Mouse (Mus musculus) heart, embryonic 14.5 days (tissue): ENCODE results near the gene Phf14. TPM values are rescaled to one million over a fixed set of nuclear protein-coding genes. Genes with fewer than 3 reads are reported as not detected.

Experiments used
- ATAC-seq: fragments of 200-750 bp; cut with Nextera tagmentation; 2 replicates; pipeline ENCODE4 v1.8.0; 2017; ENCODE audit warnings: low read depth, moderate TSS enrichment; ENCODE audit not compliant: insufficient number of reproducible peaks, insufficient read depth, low FRiP score
- H3K27ac ChIP-seq, 2 experiments: fragments of 200-500 bp in 1 of 2; fragments of 300-500 bp in 1 of 2; sonication (generic) in 1 of 2; replicated peaks in 1 of 2; 2 replicates each; pipeline ENCODE4 v1.5.1; 2012 to 2014; ENCODE audit warnings: low read depth in 2 of 2, low read length in 2 of 2, control low read depth in 1 of 2, mild to moderate bottlenecking in 1 of 2, mixed read lengths in 1 of 2; ENCODE audit not compliant: control insufficient read depth in 1 of 2, insufficient read depth in 1 of 2
- H3K27me3 ChIP-seq: fragments of 300-500 bp; sonication (generic); 2 replicates; pipeline ENCODE4 v1.6.1; 2014; ENCODE audit warnings: mild to moderate bottlenecking, low read length, control low read depth; ENCODE audit not compliant: control insufficient read depth, insufficient read depth
- H3K36me3 ChIP-seq: fragments of 300-500 bp; sonication (generic); 2 replicates; pipeline ENCODE4 v1.6.1; 2014; ENCODE audit warnings: mild to moderate bottlenecking, control low read depth, low read length, mixed read lengths; ENCODE audit not compliant: control insufficient read depth, insufficient read depth
- H3K4me1 ChIP-seq, 2 experiments: fragments of 200-500 bp in 1 of 2; fragments of 300-500 bp in 1 of 2; sonication (generic) in 1 of 2; 2 replicates each; pipeline ENCODE4 v1.6.1; 2012 to 2014; ENCODE audit warnings: low read length in 2 of 2, control low read depth in 1 of 2, mixed read lengths in 1 of 2; ENCODE audit not compliant: control insufficient read depth in 2 of 2, insufficient read depth in 2 of 2
- H3K4me2 ChIP-seq: fragments of 300-500 bp; sonication (generic); 2 replicates; pipeline ENCODE4 v1.6.1; 2014; ENCODE audit warnings: mild to moderate bottlenecking, low read length
- H3K4me3 ChIP-seq, 2 experiments: fragments of 200-500 bp in 1 of 2; fragments of 300-500 bp in 1 of 2; sonication (generic) in 1 of 2; 2 replicates each; pipeline ENCODE4 v1.5.1; 2012 to 2014; ENCODE audit warnings: low read length in 2 of 2, mild to moderate bottlenecking in 2 of 2, control low read depth in 1 of 2, low read depth in 1 of 2, moderate library complexity in 1 of 2; ENCODE audit not compliant: control insufficient read depth in 1 of 2, insufficient read depth in 1 of 2
- H3K9ac ChIP-seq: fragments of 300-500 bp; sonication (generic); 2 replicates; pipeline ENCODE4 v1.6.1; 2014; ENCODE audit warnings: mild to moderate bottlenecking, low read length
- H3K9me3 ChIP-seq: fragments of 300-500 bp; sonication (generic); 2 replicates; pipeline ENCODE4 v1.6.1; 2016; ENCODE audit warnings: low read length, control low read depth; ENCODE audit not compliant: control insufficient read depth
- WGBS: fragments of 180-500 bp; shearing (Covaris S2); extraction: QIAGEN DNeasy Blood & Tissue Kit; methylation state at CpG from one replicate; pipeline ENCODE4 v1.1.7; 2014; 5-methylcytosine and 5-hydroxymethylcytosine counted together
- polyA plus RNA-seq: library from polyadenylated mRNA; unstranded; fragments of >200 nt; fragmentation: Nextera tagmentation; extraction: Ambion mirVana; gene quantifications from 2 replicates; pipeline ENCODE4 v1.2.1, GENCODE M21; 2014

Phf14 gene
- polyA plus RNA-seq, 1 experiment from 2014 or later, result 60.1 TPM

DNA sequence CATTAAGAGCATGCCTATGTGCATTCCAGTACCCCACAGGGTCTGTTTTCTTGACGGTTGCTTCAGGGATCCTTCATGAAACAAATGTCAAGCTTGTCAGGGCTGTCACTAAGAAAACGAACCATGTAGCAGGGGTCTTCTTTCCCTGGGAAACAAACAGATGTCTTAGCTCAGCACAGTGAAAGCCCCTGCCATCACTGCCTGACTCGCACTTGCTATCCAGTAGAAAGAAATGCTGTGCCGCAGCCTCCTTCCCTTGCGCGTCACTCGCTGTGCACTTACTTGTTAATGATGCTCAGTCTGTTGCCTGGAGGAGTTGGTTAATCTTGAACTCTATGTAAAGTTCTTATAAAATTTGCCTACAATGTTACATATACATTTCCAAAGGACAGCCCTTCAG, 169.7 kb downstream of the Phf14 start:
- H3K27ac ChIP-seq, result no peak overlapping the region
- H3K4me1 ChIP-seq, result no peaks in the 10 kb centered on the region
- H3K9ac ChIP-seq, result no peak overlapping the region
- no peaks in the 10 kb centered on the region for H3K27me3 ChIP-seq
- H3K9me3 ChIP-seq, result no peaks in the 10 kb centered on the region
- H3K4me2 ChIP-seq, result no peak overlapping the region
- no peak for ATAC-seq
- H3K36me3 ChIP-seq, result peaks cover 9% of the 10 kb centered on the region; the same call in 1 of the 2 replicates
- no peak overlapping the region for H3K4me3 ChIP-seq
- 59% methylated on average over 7 of the region's 7 CpGs for WGBS

DNA sequence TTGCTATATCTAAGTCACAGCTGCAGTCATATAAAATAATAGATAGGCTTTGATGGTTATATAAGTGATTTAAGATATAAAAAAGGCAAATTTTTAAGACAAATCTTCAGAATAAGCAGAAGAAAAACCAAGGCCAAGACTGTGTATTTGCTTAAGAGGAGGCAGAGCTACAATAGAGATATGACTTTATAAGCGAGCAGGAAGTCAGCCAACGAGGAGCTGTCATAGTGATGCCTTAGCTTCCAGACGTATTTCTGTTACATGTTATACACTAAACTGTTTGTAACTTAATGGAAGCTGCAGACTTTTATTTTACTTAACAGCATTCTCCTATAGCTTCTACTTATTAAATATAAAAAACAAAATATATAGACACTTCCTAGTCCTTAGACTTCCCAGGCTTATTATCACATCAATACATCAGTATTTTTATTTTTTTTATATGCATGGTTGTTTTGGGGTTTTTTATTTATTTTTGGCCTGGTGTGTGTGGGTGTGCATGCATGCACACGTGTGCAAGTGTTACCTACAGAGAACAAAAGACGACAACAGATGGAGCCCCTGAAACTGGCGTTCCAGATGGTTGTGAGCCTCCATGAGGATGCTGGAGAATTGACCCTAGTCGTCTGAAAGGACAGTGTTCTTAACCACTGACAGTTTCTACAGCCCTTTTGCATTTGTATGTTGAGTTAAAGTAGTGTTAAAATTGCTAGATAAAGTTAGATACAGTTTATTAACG, 170.4 kb downstream of the Phf14 start:
- H3K4me2 ChIP-seq, result no peak overlapping the region
- 76% methylated on average over 8 of the region's 8 CpGs for WGBS
- H3K36me3 ChIP-seq, result peaks cover 9% of the 10 kb centered on the region; the same call in 1 of the 2 replicates
- no peaks in the 10 kb centered on the region for H3K27me3 ChIP-seq
- no peak overlapping the region for H3K9ac ChIP-seq
- H3K9me3 ChIP-seq, result no peaks in the 10 kb centered on the region
- ATAC-seq, result no peak
- no peaks in the 10 kb centered on the region for H3K4me1 ChIP-seq
- H3K4me3 ChIP-seq, result no peak overlapping the region
- H3K27ac ChIP-seq, result no peak overlapping the region

DNA sequence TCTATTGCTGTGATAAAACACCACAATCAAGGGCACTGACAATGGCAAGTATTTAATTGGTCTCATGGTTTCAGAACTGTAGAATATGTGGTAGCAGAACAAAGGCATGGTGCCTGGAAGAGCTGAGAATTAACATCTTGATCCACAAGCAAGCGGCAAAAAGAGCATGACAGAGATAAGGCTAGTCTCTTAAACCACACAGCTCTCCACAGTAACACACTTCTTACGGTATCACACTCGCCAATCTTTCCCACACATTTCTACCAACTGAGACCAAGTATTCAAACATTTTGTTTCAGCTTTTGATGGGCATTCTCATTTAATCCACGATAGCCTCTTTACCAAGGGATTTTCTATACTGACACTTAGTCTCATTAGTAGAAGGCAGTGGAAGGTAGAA, 171.7 kb downstream of the Phf14 start:
- no peak overlapping the region for H3K9ac ChIP-seq
- no peak overlapping the region for H3K4me3 ChIP-seq
- 82% methylated on average over 4 of the region's 4 CpGs for WGBS
- no peaks in the 10 kb centered on the region for H3K27me3 ChIP-seq
- H3K36me3 ChIP-seq, result peaks cover 9% of the 10 kb centered on the region; the same call in 1 of the 2 replicates
- no peak overlapping the region for H3K27ac ChIP-seq
- H3K4me1 ChIP-seq, result no peaks in the 10 kb centered on the region
- H3K4me2 ChIP-seq, result no peak overlapping the region
- no peak for ATAC-seq
- H3K9me3 ChIP-seq, result no peaks in the 10 kb centered on the region

DNA sequence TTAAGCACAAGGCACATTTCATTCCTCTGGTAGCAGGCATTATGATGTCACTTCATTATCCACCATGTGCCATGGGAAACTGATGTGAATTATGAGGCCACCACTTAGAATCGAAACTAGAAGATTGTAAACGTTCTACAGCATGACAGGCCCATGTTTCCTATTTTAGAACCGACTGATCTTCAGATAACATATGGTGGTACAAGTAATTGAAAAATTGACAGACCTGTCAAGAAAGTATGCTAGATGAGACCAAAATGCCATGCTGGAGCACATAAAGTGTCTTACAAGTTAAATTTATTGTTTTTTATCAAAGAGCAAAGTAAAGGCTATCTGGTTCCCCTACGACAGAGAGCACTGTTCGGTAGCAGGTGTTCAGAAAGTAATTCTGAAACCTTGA, 172.8 kb downstream of the Phf14 start:
- Histone ChIP-seq H3K9ac (no peak overlapping the region), H3K4me1 (no peaks in the 10 kb centered on the region), H3K4me3 (no peak overlapping the region), H3K36me3 (peaks cover 9% of the 10 kb centered on the region; the same call in 1 of the 2 replicates), H3K27me3 (no peaks in the 10 kb centered on the region), H3K4me2 (no peak overlapping the region), H3K9me3 (no peaks in the 10 kb centered on the region), H3K27ac (no peak overlapping the region)
- ATAC-seq, result no peak
- 73% methylated on average over 5 of the region's 5 CpGs for WGBS

DNA sequence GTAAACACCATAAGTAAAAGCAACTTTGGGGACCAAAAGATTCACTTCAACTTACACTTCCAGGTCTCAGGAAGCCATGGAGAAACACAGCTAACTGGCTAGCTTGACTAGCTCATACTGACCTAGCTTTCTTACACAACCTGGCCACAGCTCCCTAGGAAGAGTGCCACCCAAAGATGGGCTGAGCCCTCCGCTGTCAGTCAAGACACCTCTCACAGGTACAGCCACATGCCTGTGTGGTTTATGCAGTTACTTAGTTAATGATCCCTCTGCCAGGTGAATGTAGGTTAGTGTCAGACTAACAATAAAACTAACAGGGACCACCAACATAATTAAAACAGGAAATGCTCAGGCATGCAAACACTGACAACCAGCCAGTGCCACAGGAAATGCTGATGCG, 174.1 kb downstream of the Phf14 start:
- Histone ChIP-seq H3K4me3 (no peak overlapping the region), H3K4me1 (no peaks in the 10 kb centered on the region), H3K9ac (no peak overlapping the region), H3K27me3 (no peaks in the 10 kb centered on the region), H3K36me3 (peaks cover 9% of the 10 kb centered on the region; the same call in 1 of the 2 replicates), H3K4me2 (no peak overlapping the region), H3K27ac (no peak overlapping the region), H3K9me3 (no peaks in the 10 kb centered on the region)
- 84% methylated on average over 2 of the region's 2 CpGs for WGBS
- ATAC-seq, result no peak

DNA sequence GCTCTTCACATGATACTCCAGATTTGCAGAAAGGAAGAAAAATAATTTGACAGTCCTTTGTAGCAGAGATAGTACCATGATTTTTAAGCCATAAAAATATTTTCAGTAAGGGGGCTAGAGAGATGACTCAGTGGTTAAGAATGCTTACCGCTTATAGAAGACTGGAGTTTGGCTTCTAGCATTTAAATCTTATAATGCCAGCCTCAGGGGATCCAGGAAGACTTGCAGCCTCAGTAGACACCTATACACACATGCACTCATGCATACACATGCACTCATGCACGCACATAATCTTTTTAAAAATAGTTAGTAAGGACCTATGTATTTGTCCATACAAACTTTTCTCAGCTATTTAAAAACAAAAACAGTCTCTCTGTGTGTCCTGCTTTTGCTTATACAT, 174.5 kb downstream of the Phf14 start:
- ATAC-seq, result no peak
- Histone ChIP-seq H3K4me2 (no peak overlapping the region), H3K27me3 (no peaks in the 10 kb centered on the region), H3K4me3 (no peak overlapping the region), H3K27ac (no peak overlapping the region), H3K36me3 (peaks cover 9% of the 10 kb centered on the region; the same call in 1 of the 2 replicates), H3K4me1 (no peaks in the 10 kb centered on the region), H3K9me3 (no peaks in the 10 kb centered on the region), H3K9ac (no peak overlapping the region)
- WGBS, result 82% methylated on average over 2 of the region's 2 CpGs

DNA sequence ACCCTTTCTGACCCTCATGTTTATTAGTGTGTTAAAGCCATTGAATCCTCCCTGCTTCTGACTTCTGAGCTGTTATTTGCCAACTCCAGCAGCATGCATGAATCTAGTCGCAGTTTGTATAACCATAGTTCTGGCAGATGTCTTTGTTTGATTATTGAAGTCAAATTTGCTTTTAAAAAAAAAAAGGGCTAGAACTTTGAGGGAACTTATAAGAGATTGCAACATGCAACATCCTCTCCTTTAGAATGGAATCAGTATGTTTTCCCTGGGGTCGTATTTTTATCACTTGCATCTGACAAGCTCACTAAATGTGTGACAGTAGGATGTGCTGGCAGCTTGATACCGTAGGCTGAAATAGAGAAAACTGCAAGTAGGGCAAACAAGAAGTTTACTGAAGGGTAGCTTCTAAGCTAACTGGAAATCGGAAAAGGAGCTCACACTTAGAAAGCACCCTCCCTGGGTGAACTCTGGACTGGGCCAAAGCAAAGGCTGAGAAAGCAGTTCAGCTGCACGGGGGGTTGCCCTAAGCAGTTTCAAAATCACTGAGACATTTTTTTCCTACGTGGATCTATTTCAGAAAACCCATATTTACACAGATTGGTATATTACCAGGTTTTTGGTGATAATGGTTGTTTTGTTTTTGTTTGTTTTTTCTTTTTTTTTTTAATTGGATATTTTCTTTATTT, 175.1 kb downstream of the Phf14 start:
- no peak for ATAC-seq

More for the DNA sequence above, 175.1 kb downstream of the Phf14 start:
- Histone ChIP-seq H3K4me1 (no peaks in the 10 kb centered on the region), H3K9ac (no peak overlapping the region), H3K4me3 (no peak overlapping the region), H3K9me3 (no peaks in the 10 kb centered on the region), H3K36me3 (peaks cover 9% of the 10 kb centered on the region; the same call in 1 of the 2 replicates), H3K27me3 (no peaks in the 10 kb centered on the region), H3K27ac (no peak overlapping the region), H3K4me2 (no peak overlapping the region)
- WGBS, result 75% methylated on average over 6 of the region's 6 CpGs
